Mouse (Mus musculus) gastrocnemius, postnatal 4 days (tissue): ENCODE results near the gene Arl16. TPM values are rescaled to one million over a fixed set of nuclear protein-coding genes. Genes with fewer than 3 reads are reported as not detected.

Experiments used
- DNase-seq, 2 experiments: peaks; one replicate each; pipeline ENCODE4 v3.0.0; 2021 to 2022; ENCODE audit warnings: low spot score in 2 of 2, mixed read lengths in 2 of 2
- total RNA-seq, 2 experiments: library from RNA; stranded (reverse); gene quantifications; 2 replicates each; pipeline ENCODE4 v1.2.3; 2021

Gene Arl16
- total RNA-seq, 2 experiments from 2014 or later = 20.8 to 23.8 TPM

GRCm38 (mm10) chr11:120492024-120492877 is 24.8 kb upstream of the Arl16 start:
- no peak for DNase-seq

- peak; percentile 76 to 90 for DNase-seq
These were observed 24.1 kb upstream of the Arl16 start, which contains the start of gene Slc25a10 for GRCm38 (mm10) chr11:120491317-120492023. Gene Slc25a10, plus strand, starts transcription at chr11:120491840.

GRCm38 (mm10) chr11:120490291-120491046 is 23.1 kb upstream of the Arl16 start:
- no peak for DNase-seq

GRCm38 (mm10) chr11:120489054-120489761 is 21.8 kb upstream of the Arl16 start:
- DNase-seq = peak in 1 of 2 experiments; percentile 62

GRCm38 (mm10) chr11:120488516-120488915 is 21.1 kb upstream of the Arl16 start:
- DNase-seq = no peak

- DNase-seq = no peak
These were observed 17.8 kb upstream of the Arl16 start for GRCm38 (mm10) chr11:120485251-120485650.

- peak; percentile 72 to 88 for DNase-seq
These were observed 17.0 kb upstream of the Arl16 start, which contains the start of gene Mrpl12 for GRCm38 (mm10) chr11:120484265-120484981. Gene Mrpl12, plus strand, starts transcription at chr11:120484613.

- no peak for DNase-seq
These were observed 16.1 kb upstream of the Arl16 start for GRCm38 (mm10) chr11:120483448-120483934.

GRCm38 (mm10) chr11:120472052-120472451 is 4.6 kb upstream of the Arl16 start:
- no peak for DNase-seq

- DNase-seq = no peak
These were observed 307 bp upstream of the Arl16 start for GRCm38 (mm10) chr11:120467736-120468092.

GRCm38 (mm10) chr11:120465521-120465920 is 1.9 kb downstream of the Arl16 start:
- DNase-seq = no peak

GRCm38 (mm10) chr11:120464365-120464764 is 3.0 kb downstream of the Arl16 start:
- no peak for DNase-seq

- no peak for DNase-seq
These were observed 3.9 kb downstream of the Arl16 start for GRCm38 (mm10) chr11:120463536-120463935.

GRCm38 (mm10) chr11:120458847-120459597 is 8.4 kb downstream of the Arl16 start:
- no peak for DNase-seq

- DNase-seq = peak; percentile 47 to 79
These were observed 9.3 kb downstream of the Arl16 start, which contains the start of the genes Oxld1 and Ccdc137 for GRCm38 (mm10) chr11:120457772-120458751. Gene Oxld1, minus strand, starts transcription at chr11:120458068. Gene Ccdc137, plus strand, starts transcription at chr11:120458115.

- DNase-seq = no peak
These were observed 10.0 kb downstream of the Arl16 start for GRCm38 (mm10) chr11:120457370-120457769.

GRCm38 (mm10) chr11:120455413-120455812 is 12.0 kb downstream of the Arl16 start:
- no peak for DNase-seq

- DNase-seq = no peak
These were observed 12.4 kb downstream of the Arl16 start for GRCm38 (mm10) chr11:120454965-120455364.
